Mouse (Mus musculus) G1E (cell line): ENCODE results near the gene Gm28551. TPM values are rescaled to one million over a fixed set of nuclear protein-coding genes. Genes with fewer than 3 reads are reported as not detected.
"Not testable (repeated sequence)": the region's sequence is repeated elsewhere in the genome, so short reads cannot be mapped to it uniquely, and the experiment has no call there.

Source experiments
- ATAC-seq: 2 replicates; pipeline ENCODE4 v1.8.0; 2016; ENCODE audit warnings: mild to moderate bottlenecking; ENCODE audit not compliant: insufficient number of reproducible peaks, poor library complexity, low FRiP score, severe bottlenecking; ENCODE audit errors: extremely low read depth
- DNase-seq: peaks from one replicate; pipeline ENCODE4 v3.0.0; 2012; ENCODE audit warnings: low spot score
- H3K27me3 ChIP-seq: 2 replicates; pipeline ENCODE4 v1.6.1; 2012; ENCODE audit warnings: mild to moderate bottlenecking, low read length, inconsistent platforms; ENCODE audit not compliant: insufficient read depth
- H3K36me3 ChIP-seq: replicated peaks from 2 replicates; pipeline ENCODE3; 2012; ENCODE audit warnings: mild to moderate bottlenecking, inconsistent platforms
- H3K4me1 ChIP-seq: 2 replicates; pipeline ENCODE4 v1.6.1; 2012; ENCODE audit warnings: low read depth, low read length, inconsistent platforms, mixed read lengths; ENCODE audit not compliant: insufficient read depth
- H3K4me3 ChIP-seq: 2 replicates; pipeline ENCODE4 v1.5.1; 2012; ENCODE audit warnings: low read depth, mild to moderate bottlenecking, inconsistent platforms, low read length, moderate library complexity, mixed read lengths
- H3K9me3 ChIP-seq: replicated peaks from 2 replicates; pipeline ENCODE4 v1.6.1; 2012; ENCODE audit warnings: inconsistent platforms
- CTCF ChIP-seq: IDR thresholded peaks from 2 replicates; pipeline ENCODE4 v1.5.1; 2012; ENCODE audit warnings: low read depth, low read length, inconsistent platforms, mixed read lengths
- GATA1 ChIP-seq: IDR thresholded peaks from 2 replicates; pipeline ENCODE4 v1.6.1; 2012; ENCODE audit warnings: borderline replicate concordance, low read length, inconsistent platforms, mixed read lengths
- GATA2 ChIP-seq: IDR thresholded peaks from 2 replicates; pipeline ENCODE4 v1.6.1; 2012; ENCODE audit warnings: low read depth, low read length, inconsistent platforms, borderline replicate concordance
- POLR2AphosphoS5 ChIP-seq: IDR thresholded peaks from 2 replicates; pipeline ENCODE4 v1.6.1; 2012; ENCODE audit warnings: low read depth, low read length, inconsistent platforms; ENCODE audit not compliant: insufficient replicate concordance
- TAL1 ChIP-seq: conservative IDR thresholded peaks from 2 replicates; pipeline ENCODE4 v1.6.1; 2012; ENCODE audit warnings: low read depth, low read length, inconsistent platforms, mixed read lengths
- polyA plus RNA-seq: library from polyadenylated mRNA; stranded (reverse); fragments of >175 nt; gene quantifications from 2 replicates; pipeline ENCODE4 v1.2.3, GENCODE M21; 2012
- total RNA-seq, 2 experiments: library from RNA; stranded (forward) in 1 of 2; stranded (reverse) in 1 of 2; fragments of 200-1000 nt in 1 of 2; fragments of >200 nt in 1 of 2; fragmentation: Nextera tagmentation in 1 of 2; gene quantifications; 2 replicates each; pipeline ENCODE4 v1.2.3; 2014 to 2017

Gene Gm28551
- total and polyA plus RNA-seq, 3 experiments = 0.49 to 18.3 TPM; not detected in 1

- no peak for ATAC-seq
Observed at GRCm38 (mm10) chr1:53358988-53359387, 6.5 kb upstream of the Gm28551 start.

GRCm38 (mm10) chr1:53341071-53341470 is 11.4 kb downstream of the Gm28551 start:
- TF ChIP-seq TAL1 (no peak), POLR2AphosphoS5 (no peak), GATA1 (no peak), GATA2 (no peak), CTCF (no peak)
- Histone ChIP-seq H3K9me3 (no peaks in the 10 kb centered on the region), H3K27me3 (no peaks in the 10 kb centered on the region), H3K36me3 (peaks cover 44% of the 10 kb centered on the region), H3K4me3 (no peak overlapping the region), H3K4me1 (peaks cover 9% of the 10 kb centered on the region; the same call in 1 of the 2 replicates)
- ATAC-seq (no peak), DNase-seq (no peak)

More at GRCm38 (mm10) chr1:53358988-53359387, 6.5 kb upstream of the Gm28551 start:
- no peak for TF ChIP-seq CTCF
- TF ChIP-seq POLR2AphosphoS5 = no peak
- no peak for TF ChIP-seq GATA2
- TF ChIP-seq TAL1 = no peak
- TF ChIP-seq GATA1 = no peak
- Histone ChIP-seq H3K36me3 (no peaks in the 10 kb centered on the region), H3K27me3 (peaks cover 40% of the 10 kb centered on the region), H3K9me3 (no peaks in the 10 kb centered on the region), H3K4me3 (no peak overlapping the region), H3K4me1 (no peaks in the 10 kb centered on the region)
- DNase-seq = no peak

- DNase-seq, ATAC-seq, H3K27me3 ChIP-seq, H3K4me3 ChIP-seq: not testable (repeated sequence)
- H3K9me3 ChIP-seq = peaks cover 10% of the 10 kb centered on the region
- H3K36me3 ChIP-seq = peaks cover 15% of the 10 kb centered on the region
- peaks cover 14% of the 10 kb centered on the region; the same call in 1 of the 2 replicates for H3K4me1 ChIP-seq
Observed at GRCm38 (mm10) chr1:53337403-53337802, 15.1 kb downstream of the Gm28551 start.

- H3K27me3 ChIP-seq = no peaks in the 10 kb centered on the region
- H3K9me3 ChIP-seq = peaks cover 10% of the 10 kb centered on the region
- ATAC-seq (no peak), DNase-seq (no peak)
- TF ChIP-seq TAL1 = no peak
- H3K36me3 ChIP-seq = no peaks in the 10 kb centered on the region
- peaks cover 9% of the 10 kb centered on the region; the same call in 1 of the 2 replicates for H3K4me1 ChIP-seq
- no peak overlapping the region for H3K4me3 ChIP-seq
Observed at GRCm38 (mm10) chr1:53335465-53335864, 17.0 kb downstream of the Gm28551 start.

GRCm38 (mm10) chr1:53333527-53333926 is 18.9 kb downstream of the Gm28551 start:
- H3K4me1 ChIP-seq = peaks cover 19% of the 10 kb centered on the region
- H3K4me3 ChIP-seq, DNase-seq, H3K36me3 ChIP-seq, ATAC-seq, H3K27me3 ChIP-seq: not testable (repeated sequence)
- peaks cover 10% of the 10 kb centered on the region for H3K9me3 ChIP-seq

- H3K36me3 ChIP-seq = peaks cover 14% of the 10 kb centered on the region
Observed at GRCm38 (mm10) chr1:53324827-53325494, 27.5 kb downstream of the Gm28551 start.

GRCm38 (mm10) chr1:53324277-53324676 is 28.2 kb downstream of the Gm28551 start:
- peak; percentile 14 for DNase-seq
- ATAC-seq = peak; percentile 62
- peaks cover 18% of the 10 kb centered on the region for H3K36me3 ChIP-seq
- no peak overlapping the region for H3K4me3 ChIP-seq
- peaks cover 67% of the 10 kb centered on the region for H3K4me1 ChIP-seq
- H3K27me3 ChIP-seq = no peaks in the 10 kb centered on the region
- H3K9me3 ChIP-seq = no peaks in the 10 kb centered on the region
- TF ChIP-seq GATA1 (no peak), GATA2 (no peak), POLR2AphosphoS5 (no peak), TAL1 (peak; percentile 76), CTCF (no peak)

More at GRCm38 (mm10) chr1:53324827-53325494, 27.5 kb downstream of the Gm28551 start:
- DNase-seq (no peak), ATAC-seq (no peak)
- peaks cover 67% of the 10 kb centered on the region for H3K4me1 ChIP-seq
- H3K27me3 ChIP-seq = no peaks in the 10 kb centered on the region
- no peak for TF ChIP-seq POLR2AphosphoS5
- no peak for TF ChIP-seq GATA1
- TF ChIP-seq TAL1 = no peak
- TF ChIP-seq CTCF = no peak
- no peak for TF ChIP-seq GATA2
- no peak overlapping the region for H3K4me3 ChIP-seq
- no peaks in the 10 kb centered on the region for H3K9me3 ChIP-seq
